Mouse (Mus musculus): Measurements from ENCODE around the gene Arpc1b.

DNA sequence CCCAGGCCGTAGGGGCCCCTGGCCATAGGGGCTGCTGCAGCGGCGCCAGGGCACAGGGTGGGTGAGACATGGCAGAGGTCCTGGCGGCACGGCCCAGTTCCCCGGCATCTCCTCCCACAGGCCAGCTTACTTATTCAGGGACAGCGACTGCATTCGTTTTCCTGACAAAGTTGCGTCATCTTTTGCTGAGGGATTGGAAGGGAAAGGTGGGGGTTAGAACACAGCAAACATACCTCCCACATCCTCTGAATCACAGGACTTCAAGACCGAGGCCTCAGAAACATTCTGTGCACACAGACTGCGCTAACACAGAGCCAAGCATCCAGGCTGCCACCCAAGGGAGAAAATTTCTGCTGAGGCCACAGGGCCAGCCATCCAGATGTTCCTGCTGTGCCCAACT lies 16.2 kb downstream of the Arpc1b start:
- TF ChIP-seq CTCF (IDR thresholded peaks at IDR 0.05; ENCODE audit: low read depth) (no peak), EP300 (IDR thresholded peaks at IDR 0.05; ENCODE audit: low read depth) (no peak)

Measured in liver, embryonic 14.5 days (tissue).